In genomic region chr7:118480160-118480709, GRCm38 (mm10) we compare ENCODE assay signal across 20 mouse cellular contexts. TPM values are rescaled to one million over a fixed set of nuclear protein-coding genes. Genes with fewer than 3 reads are reported as not detected.
DNase-seq lines count a peak whose midpoint lies in the region; TF ChIP-seq lines count a peak whose summit lies in the region.
"Had no signal": no experiment of that assay in that cellular context is flagged by ENCODE, and none has a peak within 500 bp of the region (broad histone marks: within the 10 kb centered on the region; RNA-seq: fewer than 3 reads in every experiment).

No protein-coding gene starts in this region.

- H3K27ac ChIP-seq in kidney, adult 2 months (ENCODE audit: insufficient read depth, low read depth, low read length) = 0 out of 2 replicates have a peak overlapping the region, but pooled peaks have one; percentile 17
- peak overlapping the region; percentile 59 for H3K27ac ChIP-seq in CH12.LX (ENCODE audit: insufficient read depth, low read depth)
- H3K27ac ChIP-seq: embryonic facial prominence, embryonic 12.5 days; forebrain, embryonic 12.5 days; hindbrain, embryonic 10.5 days; hindbrain, embryonic 14.5 days; intestine, embryonic 15.5 days had no signal

- TF ChIP-seq EP300 in CH12.LX (IDR thresholded peaks at IDR 0.05; ENCODE audit: low read length) = peak; percentile 74

- WGBS in kidney, adult 2 months = 83% methylated on average over 9 of the region's 9 CpGs

- in situ Hi-C loops in CH12.LX (cut with MboI; ENCODE audit: low pct_ligation_motif_present, low pct_unique_long_range_greater_than_20kb, low sequenced_read_pairs) = no loop called here

- H3ac ChIP-seq in myocyte (ENCODE audit: control insufficient read depth, insufficient read length) = no peak overlapping the region

- peak overlapping the region; percentile 37 for H3K4me2 ChIP-seq in CH12.LX (ENCODE audit: insufficient read depth, low read depth, poor library complexity, severe bottlenecking)
- H3K4me2 ChIP-seq in myocyte (ENCODE audit: low read depth) = peak overlapping the region; percentile 73
- H3K4me2 ChIP-seq: embryonic facial prominence, embryonic 12.5 days; forebrain, embryonic 12.5 days; heart, embryonic 13.5 days; hindbrain, embryonic 14.5 days; intestine, embryonic 15.5 days had no signal

- no peak for DNase-seq in kidney, adult 2 months
- DNase-seq in kidney, postnatal 10 days = no peak
- DNase-seq in 3T3-L1 (ENCODE audit: low read depth, low spot score) (peak; percentile 63), CH12.LX (ENCODE audit: extremely low read depth) (peak; percentile 40)
- DNase-seq in urinary bladder, postnatal 4 days (ENCODE audit: low spot score in 2 of 2) = no peak
- DNase-seq in layer of hippocampus, adult 9-11 months = no peak
- DNase-seq: adrenal gland, adult 8-10 months; cerebellum, adult 11-12 months; cerebellum, adult 9-10 months; cerebellum, postnatal 25 days; gastrocnemius, postnatal 25 days; heart, postnatal 14 days had no signal

- no peak for TF ChIP-seq POLR2A in kidney, adult 2 months (IDR thresholded peaks at IDR 0.05; ENCODE audit: low read depth, low read length)
- TF ChIP-seq POLR2A in CH12.LX (IDR thresholded peaks at IDR 0.05; ENCODE audit: low read depth, low read length) (no peak), myocyte (IDR thresholded peaks at IDR 0.05; ENCODE audit: insufficient read length, low read depth) (no peak)

- dilution Hi-C loops in CH12.LX (cut with MboI; ENCODE audit: extremely low pct_ligation_motif_present, extremely low pct_unique_long_range_greater_than_20kb, low sequenced_read_pairs) = no loop called here

- H3K27me3 ChIP-seq in kidney, adult 2 months (replicated peaks; ENCODE audit: control insufficient read depth, insufficient read depth, low read length) = no peaks in the 10 kb centered on the region
- no peaks in the 10 kb centered on the region for H3K27me3 ChIP-seq in CH12.LX (replicated peaks)
- H3K27me3 ChIP-seq in myocyte (ENCODE audit: control insufficient read depth, insufficient read depth, insufficient read length) = no peaks in the 10 kb centered on the region
- H3K27me3 ChIP-seq: embryonic facial prominence, embryonic 12.5 days; forebrain, embryonic 12.5 days; heart, embryonic 13.5 days; intestine, embryonic 15.5 days had no signal

- H3K4me1 ChIP-seq in kidney, adult 2 months (ENCODE audit: control insufficient read depth, insufficient read depth, low read length) = no peaks in the 10 kb centered on the region
- H3K4me1 ChIP-seq in CH12.LX (ENCODE audit: control insufficient read depth in 1 of 2, insufficient read depth in 2 of 2) = peaks cover 28 to 55% of the 10 kb centered on the region in 2 experiments

- no peak overlapping the region for H3K9ac ChIP-seq in CH12.LX (ENCODE audit: insufficient read depth, low read depth)
- H3K9ac ChIP-seq: embryonic facial prominence, embryonic 12.5 days; forebrain, embryonic 12.5 days; heart, embryonic 13.5 days; hindbrain, embryonic 14.5 days; intestine, embryonic 15.5 days had no signal

- no peak for TF ChIP-seq CTCF in kidney, adult 2 months (conservative IDR thresholded peaks at IDR 0.05; ENCODE audit: insufficient read depth, insufficient read length, low read depth, low read length)
- TF ChIP-seq CTCF in CH12.LX (conservative IDR thresholded peaks at IDR 0.05 in 1 of 2, IDR thresholded peaks at IDR 0.05 in 1 of 2; ENCODE audit: low read depth in 2 of 2, low read length in 2 of 2) = no peak

- no peaks in the 10 kb centered on the region for H3K9me3 ChIP-seq in CH12.LX (replicated peaks; ENCODE audit: low read length)
- H3K9me3 ChIP-seq: embryonic facial prominence, embryonic 12.5 days; forebrain, embryonic 12.5 days; heart, embryonic 13.5 days; hindbrain, embryonic 10.5 days; intestine, embryonic 15.5 days had no signal

- H3K36me3 ChIP-seq in kidney, adult 2 months (ENCODE audit: control insufficient read depth, insufficient read depth, low read length) = no peaks in the 10 kb centered on the region
- H3K36me3 ChIP-seq in CH12.LX (replicated peaks in 1 of 2; ENCODE audit: control insufficient read depth in 1 of 2, insufficient read depth in 1 of 2, low read length in 1 of 2) = no peaks in the 10 kb centered on the region
- no peaks in the 10 kb centered on the region for H3K36me3 ChIP-seq in myocyte (ENCODE audit: control insufficient read depth, insufficient read depth)
- H3K36me3 ChIP-seq: forebrain, embryonic 12.5 days; hindbrain, embryonic 10.5 days; intestine, embryonic 15.5 days had no signal

- H3K79me2 ChIP-seq in CH12.LX (replicated peaks; ENCODE audit: control insufficient read depth, extremely low read depth, insufficient read depth, poor library complexity, severe bottlenecking) = no peaks in the 10 kb centered on the region
- no peaks in the 10 kb centered on the region for H3K79me2 ChIP-seq in myocyte (ENCODE audit: control insufficient read depth, insufficient read depth)

- TF ChIP-seq RAD21 in CH12.LX (IDR thresholded peaks at IDR 0.05; ENCODE audit: low read depth, low read length) = no peak

- no peak overlapping the region for H3K4me3 ChIP-seq in kidney, adult 2 months (ENCODE audit: insufficient read depth, low read depth, low read length)
- no peak overlapping the region for H3K4me3 ChIP-seq in CH12.LX (replicated peaks in 1 of 3; ENCODE audit: low read depth in 2 of 3, low read length in 2 of 3, poor library complexity in 1 of 3)
- H3K4me3 ChIP-seq in myocyte = no peak overlapping the region
- H3K4me3 ChIP-seq: embryonic facial prominence, embryonic 12.5 days; forebrain, embryonic 12.5 days; heart, embryonic 13.5 days; hindbrain, embryonic 10.5 days; intestine, embryonic 15.5 days had no signal

TF ChIP-seq in CH12.LX, 34 proteins besides CTCF, POLR2A, EP300 and RAD21:
- TF ChIP-seq MEF2A (IDR thresholded peaks at IDR 0.05; ENCODE audit: borderline replicate concordance, low read depth, low read length) (no peak), HCFC1 (IDR thresholded peaks at IDR 0.05; ENCODE audit: low read depth, low read length) (no peak), IRF4 (IDR thresholded peaks at IDR 0.05; ENCODE audit: low read depth, low read length) (peak; percentile 67), JUND (conservative IDR thresholded peaks at IDR 0.05; ENCODE audit: low read depth, low read length) (peak; percentile 64), RCOR1 (conservative IDR thresholded peaks at IDR 0.05; ENCODE audit: low read depth, low read length) (0 out of 2 replicates have a peak, but pooled peaks have one; percentile 41), TCF12 (IDR thresholded peaks at IDR 0.05; ENCODE audit: low read depth, low read length) (0 out of 2 replicates have a peak, but pooled peaks have one; percentile 11), ELF1 (IDR thresholded peaks at IDR 0.05; ENCODE audit: low read depth, low read length) (no peak), MAZ (IDR thresholded peaks at IDR 0.05; ENCODE audit: low read depth, low read length) (no peak), USF2 (conservative IDR thresholded peaks at IDR 0.05; ENCODE audit: low read depth, low read length) (no peak), ZC3H11A (IDR thresholded peaks at IDR 0.05; ENCODE audit: low read depth, low read length) (no peak), ETS1 (conservative IDR thresholded peaks at IDR 0.05; ENCODE audit: low read depth, low read length) (peak; percentile 27; the same call in 1 of the 2 replicates), MAX (IDR thresholded peaks at IDR 0.05; ENCODE audit: low read length) (0 out of 2 replicates have a peak, but pooled peaks have one; percentile 24), JUN (IDR thresholded peaks at IDR 0.05; ENCODE audit: insufficient read depth, low read depth, low read length) (peak; percentile 80)

TF ChIP-seq in myocyte, 11 proteins besides CTCF, POLR2A, EP300 and RAD21:
- no peak for TF ChIP-seq TCF12 (IDR thresholded peaks at IDR 0.05; ENCODE audit: insufficient read depth, poor library complexity, severe bottlenecking)
- TF ChIP-seq CEBPB (IDR thresholded peaks at IDR 0.05; ENCODE audit: insufficient read depth, poor library complexity, severe bottlenecking) = no peak
- no peak for TF ChIP-seq MAX (IDR thresholded peaks at IDR 0.05; ENCODE audit: low read depth)
- no peak for TF ChIP-seq USF1 (IDR thresholded peaks at IDR 0.05; ENCODE audit: low read depth)
- TF ChIP-seq SRF (IDR thresholded peaks at IDR 0.05; ENCODE audit: control insufficient read depth, insufficient read length, low read depth) = no peak

RNA-seq across cellular contexts. Expression of gene Itpripl2, which starts 11.5 kb away (rescaled TPM):
- polyA plus RNA-seq in kidney, adult 2 months (2012; rRNA removed) = 6.9 and 7.9 TPM in 2 replicates
- not detected in 2 replicates for total RNA-seq in CH12.LX (2012; rRNA removed)
- total RNA-seq in CH12.LX (2014; rRNA removed) = not detected in 2 replicates
- polyA plus RNA-seq in CH12.LX (2012; ENCODE audit: insufficient read length, low read depth) = not detected in 2 replicates
- 10.7 TPM for polyA plus RNA-seq in myocyte (2012; fragmentation: generic; extraction: Trizol)

RNA-seq across cellular contexts. Expression of gene Syt17, which starts 32.2 kb away (rescaled TPM):
- polyA plus RNA-seq in kidney, adult 2 months (2012; rRNA removed) = 10.6 and 11.9 TPM in 2 replicates
- total RNA-seq in CH12.LX (2012; rRNA removed) = not detected in 2 replicates
- not detected in 2 replicates for total RNA-seq in CH12.LX (2014; rRNA removed)
- not detected in 2 replicates for polyA plus RNA-seq in CH12.LX (2012; ENCODE audit: insufficient read length, low read depth)
- 5.4 TPM for polyA plus RNA-seq in myocyte (2012; fragmentation: generic; extraction: Trizol)
- total RNA-seq: granulocyte monocyte progenitor cell, adult 5-6 weeks had no signal

RNA-seq across cellular contexts. Expression of gene Coq7, which starts 52.9 kb away (rescaled TPM):
- 75.9 and 82.6 TPM in 2 replicates for polyA plus RNA-seq in kidney, adult 2 months (2012; rRNA removed)
- total RNA-seq in CH12.LX (2012; rRNA removed) = 43.6 and 54.2 TPM in 2 replicates
- total RNA-seq in CH12.LX (2014; rRNA removed) = 38.8 and 42.1 TPM in 2 replicates
- 50.4 and 53.7 TPM in 2 replicates for polyA plus RNA-seq in CH12.LX (2012; ENCODE audit: insufficient read length, low read depth)
- polyA plus RNA-seq in myocyte (2012; fragmentation: generic; extraction: Trizol) = 36.2 TPM

Comparison
In these comparisons a context has a peak if more than half of its experiments do, and no peak if none do; other contexts are left out.
1. DNase-seq: peak in 3T3-L1 (single experiment) and CH12.LX (single experiment); none in kidney, adult 2 months (single experiment), kidney, postnatal 10 days (single experiment), urinary bladder, postnatal 4 days (0 of 2) and layer of hippocampus, adult 9-11 months (single experiment).